Mouse (Mus musculus): ENCODE results near the gene Synrg.

DNA sequence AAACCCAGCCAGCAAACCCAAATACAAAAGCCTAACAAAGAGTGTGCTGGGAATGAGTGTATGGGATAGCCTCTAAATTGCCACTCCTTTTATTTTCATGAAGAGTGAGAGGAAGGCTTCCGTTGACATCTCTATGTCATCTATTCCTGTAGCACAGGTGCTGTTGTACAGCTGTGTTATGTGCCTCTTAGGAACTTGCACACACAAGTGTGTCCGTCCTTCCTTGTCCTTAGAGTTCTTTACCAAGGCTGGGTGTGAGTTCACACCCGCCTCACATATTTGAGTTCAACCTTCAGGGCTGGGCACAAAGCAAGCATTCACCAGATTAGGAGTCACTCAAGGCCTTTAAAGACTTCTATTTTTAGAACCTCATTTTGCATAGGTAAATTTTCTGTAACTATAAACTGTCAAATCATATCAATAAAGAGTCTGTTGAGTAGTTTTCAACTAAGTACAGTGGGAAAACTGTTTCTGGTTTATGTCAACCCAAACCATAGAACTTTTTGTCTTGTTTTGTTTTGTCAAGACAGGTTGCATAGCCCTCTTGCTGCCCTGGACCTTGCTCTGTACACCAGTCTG is 99.5 kb downstream of the Synrg start:
- TF ChIP-seq CTCF (IDR thresholded peaks at IDR 0.05; ENCODE audit: control insufficient read depth, insufficient read depth, insufficient read length) (no peak), MYOD1 (IDR thresholded peaks at IDR 0.05; ENCODE audit: control insufficient read depth, insufficient read length, low read depth) (no peak), FOSL1 (IDR thresholded peaks at IDR 0.05; ENCODE audit: insufficient read depth, low read length, poor library complexity, severe bottlenecking) (no peak), MAX (IDR thresholded peaks at IDR 0.05) (no peak), MYOG (IDR thresholded peaks at IDR 0.05; ENCODE audit: control insufficient read depth, extremely low read depth, insufficient read length) (no peak), CEBPB (IDR thresholded peaks at IDR 0.05; ENCODE audit: low read depth) (no peak), USF1 (IDR thresholded peaks at IDR 0.05; ENCODE audit: low read depth) (no peak)
